Mouse (Mus musculus) T-helper 2 cell (primary cell): Measurements from ENCODE around the gene Zdhhc3.

Source experiments
- in situ Hi-C: fragments of 300-600 bp; cut with MboI, MseI; formaldehyde crosslinking; loops from one replicate; pipeline ENCODE4 v1.15.1; 2025; ENCODE audit warnings: high pct_unique_total_duplicates

The Zdhhc3 gene

DNA sequence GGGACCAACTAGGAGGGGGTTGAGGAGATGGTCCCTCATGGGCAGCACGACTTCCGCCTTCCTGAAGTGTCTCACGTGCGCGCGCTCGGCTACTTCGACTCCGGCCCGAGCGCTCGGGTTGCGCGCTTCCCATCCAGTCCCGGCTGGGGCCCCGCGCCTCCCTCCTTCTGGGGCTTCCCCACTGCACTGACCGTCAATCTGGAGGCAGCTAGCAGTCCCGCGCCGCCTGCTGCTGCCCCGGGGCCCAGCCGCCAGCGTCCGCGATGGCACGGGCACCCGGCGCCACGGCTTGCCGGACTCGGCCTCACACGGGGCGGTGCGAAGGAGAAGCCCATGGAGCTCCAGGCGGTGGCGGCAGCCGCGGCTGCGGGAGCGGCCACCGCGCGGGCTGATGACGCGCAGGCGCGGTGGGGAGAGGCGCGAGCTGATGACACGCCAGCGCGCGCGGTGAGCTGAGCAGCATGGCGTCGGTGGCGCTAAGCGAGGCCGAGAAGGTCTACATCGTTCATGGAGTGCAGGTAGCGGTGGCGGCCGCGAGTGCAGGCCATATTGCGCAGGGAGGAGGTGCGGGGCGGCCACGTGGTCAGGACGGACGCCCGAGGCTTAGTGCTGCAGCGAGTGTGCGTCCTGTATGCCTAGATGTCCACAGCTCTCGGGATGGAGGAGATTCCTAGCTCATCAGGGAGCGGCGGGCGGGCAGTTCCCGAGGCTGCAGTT is at the start of gene Zdhhc3, which contains the start of gene Exosc7:
TSS of gene Zdhhc3 (minus strand) at position 401 of the 717 bp plus-strand sequence.
TSS of gene Exosc7 (plus strand) at position 411 of the 717 bp plus-strand sequence.
- in situ Hi-C loops = no loop called here

DNA sequence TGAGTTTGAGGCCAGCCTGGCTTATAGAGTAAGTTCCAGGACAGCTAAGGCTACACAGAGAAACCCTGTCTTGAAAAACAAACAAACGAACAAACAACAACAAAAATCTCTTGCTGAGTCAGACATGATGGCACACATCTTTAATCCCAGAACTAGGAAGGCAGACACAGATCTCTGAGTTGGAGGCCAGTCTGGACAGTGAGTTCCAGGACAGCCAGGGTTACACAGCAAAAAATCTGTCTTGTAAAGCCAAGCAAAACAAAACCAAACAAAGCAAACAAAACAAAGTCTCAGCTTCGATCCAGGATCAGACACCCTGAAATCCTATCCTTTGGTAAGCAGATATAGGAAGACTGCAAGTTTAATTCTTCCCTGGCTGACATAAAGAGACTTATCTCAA is 48.8 kb upstream of the Zdhhc3 start:
- in situ Hi-C loops = loop anchor here (5.0 kb wide), 1 partner anchor 91 kb away; no protein-coding TSS in a partner anchor

DNA sequence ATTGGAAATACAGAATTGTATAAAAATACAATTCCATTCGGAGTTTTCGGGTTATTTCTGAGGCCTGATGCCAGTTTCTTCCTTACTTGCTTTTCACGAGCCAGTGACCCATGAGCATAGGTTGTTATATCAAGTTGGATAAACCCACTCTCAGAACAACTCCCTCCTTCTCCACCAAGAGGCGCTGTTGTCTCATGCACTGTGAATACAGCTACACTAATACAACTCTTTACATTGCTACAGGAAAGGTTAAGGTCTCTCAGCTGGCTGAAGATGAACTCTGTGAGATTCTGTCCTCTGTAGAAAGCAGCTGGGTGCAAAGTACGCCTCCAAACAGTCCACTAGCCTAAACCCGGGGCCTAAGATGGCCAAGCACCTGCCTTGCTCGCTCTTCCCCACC is 46.3 kb upstream of the Zdhhc3 start:
- in situ Hi-C loops = loop anchor here (10.0 kb wide), 1 partner anchor 285 kb away; no protein-coding TSS in a partner anchor

DNA sequence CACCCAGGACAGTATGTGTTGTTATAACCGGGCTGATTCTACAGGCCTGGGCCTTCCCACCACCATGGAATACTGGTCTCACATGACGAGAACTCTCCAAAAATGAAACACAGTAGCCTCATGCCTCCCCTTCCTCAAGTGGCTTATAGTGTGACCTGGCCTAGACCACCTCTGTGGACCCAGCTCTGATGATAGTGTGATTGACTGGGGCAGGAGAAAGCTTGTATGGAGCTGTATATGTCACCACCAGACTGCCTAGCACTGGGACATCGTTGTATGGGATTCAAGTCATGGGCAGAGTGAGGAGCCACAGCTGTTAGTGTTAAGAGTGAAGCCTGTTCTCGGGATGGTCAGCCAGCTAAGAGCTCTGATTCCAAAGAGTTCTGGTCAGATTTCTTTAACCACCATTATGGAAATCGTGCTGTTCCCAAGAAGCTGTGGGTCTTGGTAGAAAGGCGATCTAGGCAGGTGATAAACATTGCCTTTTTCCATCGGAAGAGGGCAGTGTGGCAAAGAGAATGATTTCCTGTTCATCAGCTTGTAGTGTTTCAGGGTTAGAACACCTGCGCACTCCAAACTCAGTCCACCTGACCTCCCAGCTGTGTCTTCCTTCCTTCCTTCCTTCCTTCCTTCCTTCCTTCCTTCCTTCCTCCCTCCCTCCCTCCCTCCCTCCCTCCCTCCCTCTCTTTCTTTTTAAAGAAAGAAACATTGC is 45.3 kb upstream of the Zdhhc3 start:
- in situ Hi-C loops = loop anchor here (10.0 kb wide), 1 partner anchor 287 kb away; no protein-coding TSS in a partner anchor

DNA sequence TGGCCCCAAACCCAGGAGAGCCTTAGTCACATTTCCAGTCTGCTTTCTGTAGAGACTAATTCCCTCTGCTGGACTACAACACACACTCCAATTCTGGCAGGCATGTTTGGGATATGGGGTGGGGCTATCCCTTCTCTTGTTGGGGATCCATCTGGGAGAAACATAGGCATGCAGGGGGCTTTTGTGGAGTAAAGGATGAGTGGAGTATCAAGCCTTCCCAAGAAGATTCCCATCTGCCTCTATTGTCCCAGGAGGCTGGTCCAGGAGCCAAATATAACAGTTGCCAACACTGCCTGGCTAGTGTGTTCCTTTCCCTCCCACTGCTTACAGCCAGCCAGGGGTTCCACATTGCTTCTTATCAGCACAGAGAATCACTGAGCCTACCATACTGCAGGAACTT is 44.7 kb upstream of the Zdhhc3 start:
- in situ Hi-C loops = loop anchor here (10.0 kb wide), 1 partner anchor 287 kb away; no protein-coding TSS in a partner anchor

DNA sequence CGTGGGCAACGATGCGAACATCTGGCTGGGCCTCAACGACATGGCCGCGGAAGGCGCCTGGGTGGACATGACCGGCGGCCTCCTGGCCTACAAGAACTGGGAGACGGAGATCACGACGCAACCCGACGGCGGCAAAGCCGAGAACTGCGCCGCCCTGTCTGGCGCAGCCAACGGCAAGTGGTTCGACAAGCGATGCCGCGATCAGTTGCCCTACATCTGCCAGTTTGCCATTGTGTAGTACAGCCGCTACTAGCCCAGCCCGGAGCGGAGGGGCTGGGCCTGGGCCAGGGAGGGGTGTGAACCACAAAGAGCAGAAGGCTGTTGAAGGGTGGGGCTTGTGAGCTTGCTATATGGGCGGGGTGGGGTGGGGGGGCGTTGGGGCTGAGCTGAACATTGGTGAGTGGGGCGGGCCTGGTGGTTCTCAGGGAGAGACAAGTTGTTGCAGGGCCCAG is 43.9 kb upstream of the Zdhhc3 start:
- in situ Hi-C loops = loop anchor here (10.0 kb wide), 1 partner anchor 288 kb away; no protein-coding TSS in a partner anchor

DNA sequence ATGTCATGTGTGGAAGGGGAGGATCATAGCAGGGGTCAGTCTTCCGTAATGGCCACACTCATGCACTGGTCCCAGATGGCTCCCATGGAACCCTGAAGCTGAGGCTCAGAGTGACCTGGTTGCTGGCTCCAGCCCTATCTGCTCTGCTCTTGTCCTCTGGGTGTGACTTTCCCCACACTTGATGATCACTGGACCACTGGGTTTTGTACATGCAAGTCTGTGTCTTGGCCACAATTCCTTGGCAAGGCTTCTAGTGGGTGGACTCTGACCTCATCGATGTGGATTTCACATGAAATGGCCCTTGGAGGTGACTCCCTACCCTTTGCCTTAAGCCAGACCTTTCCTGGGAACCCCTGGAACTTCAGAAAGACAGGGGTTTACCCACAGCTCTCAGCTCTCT is 40.1 kb upstream of the Zdhhc3 start:
- in situ Hi-C loops = loop anchor here (10.0 kb wide), 1 partner anchor 292 kb away; no protein-coding TSS in a partner anchor

DNA sequence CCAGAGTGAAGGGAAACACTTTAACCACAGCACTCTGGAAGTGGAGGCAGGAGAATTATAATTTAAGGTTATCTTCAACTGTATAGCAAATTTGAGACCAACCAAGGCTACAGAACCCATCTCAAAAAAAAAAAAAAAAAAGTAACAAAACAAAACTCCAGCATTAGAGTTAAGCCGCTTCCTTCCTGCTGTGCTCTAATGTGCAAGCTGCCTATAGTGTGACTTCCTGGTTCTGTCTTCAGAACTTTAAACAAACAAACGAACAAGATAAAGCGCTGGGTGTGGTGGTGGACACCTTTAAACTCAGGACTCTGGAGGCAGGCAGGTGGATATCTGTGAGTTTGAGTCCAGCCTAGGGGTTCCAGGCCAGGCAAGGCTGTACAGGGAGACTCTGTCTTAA is 39.0 kb upstream of the Zdhhc3 start:
- in situ Hi-C loops = loop anchor here (10.0 kb wide), 1 partner anchor 293 kb away; no protein-coding TSS in a partner anchor

DNA sequence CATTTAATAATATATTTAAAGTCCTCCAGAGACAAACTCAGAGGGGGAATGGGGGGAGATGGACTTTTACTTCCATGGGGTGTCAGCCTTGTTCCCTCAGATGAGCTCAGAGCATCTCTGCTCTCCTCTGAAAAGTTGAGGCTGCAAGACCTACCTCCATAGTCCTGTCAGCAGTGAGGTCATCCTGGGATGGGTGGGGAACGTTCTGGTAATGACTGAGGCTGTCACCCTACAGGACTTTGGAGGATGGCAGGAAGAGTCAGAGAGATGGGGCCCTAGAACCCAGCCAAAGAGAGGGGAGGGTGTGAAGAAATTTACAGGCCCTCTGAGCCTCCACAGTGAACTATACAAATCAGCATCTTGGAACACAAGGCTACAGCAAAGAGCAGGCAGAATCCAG is 38.6 kb upstream of the Zdhhc3 start:
- in situ Hi-C loops = loop anchor here (10.0 kb wide), 1 partner anchor 293 kb away; no protein-coding TSS in a partner anchor

DNA sequence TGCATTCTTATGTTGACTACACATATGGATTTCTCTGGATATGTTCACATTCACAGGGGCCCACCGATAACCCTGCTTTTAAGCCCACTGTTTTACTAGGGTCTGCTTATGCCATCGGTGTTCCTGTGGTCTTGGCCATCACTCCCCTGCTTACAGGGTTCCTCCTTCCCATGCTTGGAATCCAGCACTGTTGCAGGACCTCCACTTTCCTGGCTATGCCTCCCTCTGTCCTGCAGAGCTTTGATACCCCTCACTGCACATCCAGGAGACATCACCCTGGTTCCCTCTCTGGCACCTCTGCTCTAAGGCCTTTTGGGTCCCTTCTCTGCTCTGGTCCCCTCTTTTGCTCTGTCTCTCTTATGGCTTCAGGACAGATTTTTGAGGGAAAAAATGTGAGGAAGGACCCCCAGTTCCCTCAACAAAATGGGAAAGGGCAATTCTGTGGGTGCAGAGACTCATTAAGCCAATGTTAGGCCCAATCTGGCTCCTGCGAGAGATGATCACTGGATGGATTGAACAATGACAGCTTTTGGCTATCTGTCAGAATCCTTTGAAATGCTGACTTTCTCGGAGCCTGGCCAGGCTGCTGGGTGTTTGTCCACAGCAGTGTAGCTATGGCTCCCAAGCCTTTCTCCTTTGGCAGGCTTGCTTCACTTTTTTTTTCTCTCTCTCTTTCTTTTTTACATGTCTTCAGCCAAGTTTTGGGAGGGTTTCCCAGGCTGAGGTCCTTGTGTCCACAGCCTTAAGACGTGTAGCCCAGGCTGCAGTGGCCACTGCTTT is 37.4 kb upstream of the Zdhhc3 start, which contains the start of gene Clec3b:
TSS of gene Clec3b (plus strand) at position 706 of the 780 bp plus-strand sequence.
- in situ Hi-C loops = loop anchor here (10.0 kb wide), 1 partner anchor 294 kb away; no protein-coding TSS in a partner anchor

DNA sequence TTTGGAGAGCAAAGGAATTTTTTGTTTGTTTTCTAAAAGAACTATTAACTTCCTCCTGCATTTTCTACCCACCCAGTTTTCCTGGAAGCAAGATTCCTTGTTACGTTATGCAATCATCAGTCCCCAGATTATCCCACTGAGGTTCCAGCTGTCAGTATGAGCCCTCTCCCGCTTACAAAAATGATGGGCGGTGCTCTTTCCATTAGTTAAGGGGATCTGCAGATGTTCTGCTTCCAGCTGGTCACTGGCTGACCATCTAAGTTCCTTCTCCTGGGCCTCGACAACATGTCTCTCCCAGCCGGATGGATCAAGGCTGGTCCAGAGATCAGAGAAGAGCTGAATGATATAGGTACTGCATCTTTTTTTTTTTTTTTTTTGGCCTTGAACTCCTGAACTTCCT is 35.4 kb upstream of the Zdhhc3 start:
- in situ Hi-C loops = no loop called here

DNA sequence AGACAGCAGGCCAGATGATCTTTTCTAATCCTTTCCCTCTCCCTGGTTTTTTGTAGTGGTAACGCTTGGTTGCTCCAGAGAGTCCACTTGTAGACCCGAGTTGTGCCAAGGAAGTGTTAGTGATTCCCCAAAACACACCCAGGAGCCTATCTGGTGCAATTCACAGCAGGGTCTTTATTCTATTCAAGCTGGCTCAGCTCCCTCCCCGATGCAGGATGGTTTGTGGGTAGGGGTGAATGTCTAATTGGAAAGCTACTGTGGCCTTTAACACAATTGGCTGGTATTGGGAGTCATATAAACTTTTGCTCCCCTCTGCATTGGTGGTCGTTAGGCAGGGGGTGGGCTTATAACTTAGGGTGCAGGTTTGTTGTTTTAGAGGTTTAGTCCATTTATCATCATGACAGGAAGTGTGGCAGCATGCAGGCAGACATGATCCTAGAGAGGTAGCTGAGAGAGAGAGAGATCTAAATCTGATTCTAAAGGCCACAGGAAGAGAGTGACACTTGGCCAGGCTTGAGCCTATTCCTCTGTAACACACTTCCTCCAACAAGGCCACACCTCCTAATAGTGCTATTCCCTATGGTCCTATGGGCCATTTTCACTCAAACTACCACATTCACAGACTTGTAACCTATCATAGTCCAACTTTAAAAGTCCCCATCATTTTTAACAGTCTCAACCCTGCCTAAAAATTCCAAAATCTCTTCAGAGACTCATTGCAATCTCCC is 27.0 kb upstream of the Zdhhc3 start:
- in situ Hi-C loops = no loop called here

DNA sequence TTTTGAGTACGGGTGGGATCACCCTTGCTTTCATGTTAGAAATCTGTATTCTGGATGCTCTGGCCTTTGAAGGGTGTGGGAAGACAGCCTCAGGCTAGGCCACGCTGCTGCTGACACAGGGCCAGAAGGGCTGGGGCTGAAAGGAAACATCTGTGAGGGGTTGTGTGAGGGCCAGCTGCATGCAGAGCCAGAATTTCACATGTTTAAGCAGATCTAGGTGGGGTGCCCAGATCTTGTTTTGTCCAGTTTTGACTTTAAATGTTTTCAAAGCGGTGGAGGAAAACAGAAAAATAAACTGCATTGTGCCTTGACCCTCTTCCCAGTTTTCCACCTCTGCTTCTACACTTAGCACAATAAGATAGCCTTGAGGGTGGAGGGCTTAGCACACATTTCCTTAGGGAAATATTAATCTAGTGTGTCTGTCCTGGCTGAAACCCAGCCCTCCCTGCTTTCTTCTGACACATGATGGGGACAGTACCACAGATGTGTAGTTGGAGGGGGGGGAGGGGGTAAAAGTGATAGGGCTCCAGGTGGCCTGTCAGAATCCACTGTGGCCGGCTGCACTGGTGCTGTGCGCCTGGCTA is 26.0 kb upstream of the Zdhhc3 start:
- in situ Hi-C loops = no loop called here

DNA sequence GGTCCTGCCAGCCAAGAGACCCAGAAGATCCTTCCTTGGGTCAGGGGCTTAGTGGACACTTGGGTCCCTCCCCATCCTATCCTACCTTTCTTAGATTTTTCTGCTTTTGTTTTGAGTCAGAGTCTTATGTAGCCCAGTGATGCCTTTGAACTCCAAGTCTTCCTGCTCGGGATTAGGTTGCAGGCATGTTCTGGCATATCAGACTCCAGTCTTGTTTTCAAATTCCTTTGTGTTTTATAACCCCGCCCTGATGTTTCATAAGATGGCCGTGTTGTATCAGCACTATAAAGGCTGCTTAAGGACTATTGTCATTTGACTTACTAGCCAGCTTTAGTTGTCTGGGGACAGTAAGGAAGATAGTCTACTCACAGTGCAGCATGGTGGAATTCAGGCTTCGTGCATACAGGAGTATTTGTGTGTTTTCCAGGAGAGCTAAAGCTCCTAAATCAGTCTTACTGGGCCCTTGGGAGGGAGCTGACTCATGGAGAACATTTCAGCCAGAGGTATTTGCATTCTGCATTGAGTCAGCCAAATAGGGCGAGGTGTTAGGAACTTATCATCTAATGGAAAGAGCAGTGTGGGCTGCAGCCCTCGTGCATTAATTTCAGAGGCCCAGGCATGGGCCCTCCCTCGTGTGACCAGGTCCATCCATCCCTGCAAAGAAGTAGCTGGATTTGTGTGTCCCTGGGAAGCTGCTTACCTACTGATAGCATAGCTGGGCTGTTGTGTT is 24.1 kb upstream of the Zdhhc3 start:
- in situ Hi-C loops = no loop called here

DNA sequence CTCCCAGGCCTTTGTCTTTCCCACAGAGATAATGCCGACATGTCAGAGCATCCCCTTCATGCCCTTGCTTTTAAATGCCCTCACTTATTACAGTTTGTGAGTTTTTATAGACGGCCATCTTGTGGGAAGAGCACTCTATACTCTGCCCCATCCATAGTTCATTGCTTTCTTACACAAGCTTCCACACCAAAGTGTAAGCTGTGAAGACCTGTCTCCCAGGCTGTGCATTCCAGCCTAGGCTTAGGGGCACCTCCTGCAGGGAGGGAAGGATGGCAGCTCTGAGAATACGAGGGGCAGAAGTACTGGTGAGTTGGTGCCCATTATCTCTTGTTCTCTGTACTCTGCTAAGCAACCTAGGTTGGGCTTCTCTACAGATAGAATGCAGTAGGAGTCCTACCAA is 20.0 kb upstream of the Zdhhc3 start:
- in situ Hi-C loops = no loop called here

DNA sequence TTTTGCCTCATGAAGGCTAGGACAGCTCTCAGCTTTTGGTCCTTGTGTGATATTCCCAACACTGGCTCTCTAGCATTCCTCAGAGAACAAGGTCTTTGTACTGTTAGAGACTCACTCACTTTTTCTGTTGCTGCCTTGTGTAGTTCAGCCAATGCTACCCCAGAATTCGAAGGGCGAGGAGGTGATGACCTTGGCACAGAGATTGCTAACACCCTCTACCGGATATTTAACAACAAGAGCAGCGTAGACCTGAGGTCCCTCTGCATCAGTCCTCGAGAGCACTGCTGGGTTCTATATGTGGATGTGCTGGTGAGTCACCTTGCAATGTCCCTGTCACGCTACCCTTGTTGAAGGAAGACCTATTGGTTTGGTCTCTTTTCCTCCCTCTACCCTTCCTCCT is 14.7 kb upstream of the Zdhhc3 start:
- in situ Hi-C loops = no loop called here

DNA sequence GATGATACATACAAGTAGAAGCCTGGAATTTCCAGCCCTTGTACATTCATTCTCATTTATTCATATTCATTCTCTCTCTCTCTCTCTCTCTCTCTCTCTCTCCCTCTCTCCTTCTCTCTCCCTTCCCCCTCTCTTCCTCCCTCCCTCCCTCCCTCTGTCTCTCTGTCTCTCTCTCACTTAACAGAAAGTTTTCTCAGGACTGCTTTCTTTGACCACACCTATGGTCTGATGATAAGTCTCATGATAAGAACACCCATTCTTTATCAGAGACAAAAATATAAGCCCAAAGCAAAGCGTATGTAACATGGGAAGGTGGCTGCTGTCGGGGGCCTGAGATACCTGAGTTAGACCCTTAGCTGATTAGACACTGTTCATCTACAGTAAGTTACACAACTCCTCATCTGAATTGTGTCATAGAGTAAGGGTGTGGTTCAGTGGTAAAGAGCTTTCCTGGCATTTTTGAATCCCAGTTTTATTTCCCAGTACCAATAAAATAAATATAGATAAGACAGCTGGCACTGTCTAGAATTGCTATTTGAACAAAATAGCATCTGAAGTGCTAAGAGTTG is 11.5 kb upstream of the Zdhhc3 start:
- in situ Hi-C loops = no loop called here

DNA sequence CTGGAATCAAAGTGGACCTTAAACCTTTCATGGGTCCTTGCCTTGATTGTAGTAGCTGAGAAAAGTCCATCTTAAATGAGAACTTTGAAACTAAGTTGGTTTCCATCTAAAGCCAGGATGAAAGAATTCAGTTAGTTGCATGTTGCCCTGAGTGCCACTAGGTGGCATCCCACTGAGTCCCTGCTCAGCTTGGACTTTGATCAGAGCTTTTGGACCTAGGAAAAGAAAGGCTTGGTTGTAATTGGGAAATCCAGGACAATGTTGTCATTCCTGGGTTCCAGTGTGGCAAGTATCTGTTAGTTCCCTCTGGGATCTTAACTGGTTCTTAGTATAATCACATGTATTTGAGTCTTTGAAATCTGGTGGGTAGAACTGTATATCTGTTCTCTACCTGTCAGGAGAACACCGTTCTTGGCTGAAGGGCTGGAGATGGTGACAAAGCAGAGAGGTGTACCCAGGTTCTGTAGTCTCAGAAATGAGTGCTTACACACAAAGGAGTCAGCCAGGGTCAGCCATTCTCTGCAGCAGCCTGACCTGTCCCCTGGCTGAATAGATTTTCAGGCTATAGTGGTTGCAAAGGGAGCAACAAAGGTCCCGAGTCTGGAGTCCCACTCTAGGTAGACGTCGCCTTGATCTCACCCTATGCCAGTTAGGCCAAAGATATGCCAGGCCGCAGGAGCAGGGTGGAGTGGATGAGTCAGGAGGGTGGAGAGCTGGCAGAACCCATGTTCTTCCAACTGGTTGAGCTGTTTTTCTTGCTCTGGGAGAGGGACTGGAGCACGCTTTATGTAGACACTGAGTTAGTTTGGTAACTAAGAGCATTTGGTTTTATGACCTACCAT is 10.8 kb upstream of the Zdhhc3 start:
- in situ Hi-C loops = no loop called here

DNA sequence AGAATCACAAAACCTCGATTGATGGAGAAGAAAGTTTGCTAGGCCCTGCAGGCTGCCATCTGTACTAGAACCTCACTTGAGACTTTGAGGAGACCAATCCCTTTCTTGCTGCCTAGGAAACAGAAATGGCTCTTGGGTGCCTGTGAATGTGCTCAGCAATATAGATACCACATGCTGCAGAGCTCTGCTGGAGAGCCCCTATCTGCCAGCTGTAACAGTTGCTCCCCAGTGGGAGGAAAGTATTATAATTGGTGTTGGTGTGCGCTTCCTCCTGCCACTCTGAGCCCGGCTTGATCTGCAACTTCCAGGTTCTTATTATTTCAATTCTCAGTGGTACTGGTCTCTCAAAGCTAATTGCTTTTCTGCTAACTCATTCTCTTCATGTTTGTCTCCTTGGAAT is 10.0 kb upstream of the Zdhhc3 start:
- in situ Hi-C loops = no loop called here
